Mouse (Mus musculus): Measurements from ENCODE around the gene Ank. TPM values are rescaled to one million over a fixed set of nuclear protein-coding genes. Genes with fewer than 3 reads are reported as not detected.

Ank gene
- total and polyA plus RNA-seq, 2 experiments from 2014 or later, result 22.8 to 31.5 TPM

DNA sequence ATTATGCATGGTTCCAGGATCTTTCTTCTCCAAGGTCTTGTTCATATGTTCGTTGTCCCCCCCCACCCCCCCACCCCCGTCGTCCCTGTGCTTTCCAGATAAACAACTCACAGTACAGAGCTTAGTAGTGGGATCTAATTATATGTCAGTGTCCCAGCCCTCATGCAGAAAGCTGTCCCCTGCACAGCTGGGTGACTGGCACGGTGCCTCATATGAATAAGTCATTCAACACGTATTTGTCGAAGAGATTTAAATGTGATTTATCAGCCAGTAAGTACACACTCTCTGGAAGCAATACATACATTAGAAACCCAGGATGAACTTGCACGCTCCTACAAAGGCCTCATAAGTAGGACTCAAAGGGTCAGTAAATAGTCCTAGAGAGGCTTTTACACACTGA lies 83.4 kb downstream of the Ank start:
- no peak for TF ChIP-seq CTCF (IDR thresholded peaks at IDR 0.05; ENCODE audit: low read depth)
- no peak overlapping the region for H3K4me2 ChIP-seq (ENCODE audit: low read depth)
- WGBS, result 32% methylated on average over 7 of the region's 7 CpGs
- DNase-seq (no peak), ATAC-seq (peak; percentile 56)
- no peak overlapping the region for H3K27ac ChIP-seq (ENCODE audit: low read depth, low read length)
- H3K4me1 ChIP-seq (ENCODE audit: insufficient read depth), result peaks cover 4% of the 10 kb centered on the region; the same call in 1 of the 2 replicates
- no peaks in the 10 kb centered on the region for H3K9me3 ChIP-seq (ENCODE audit: low read length)
- H3K9ac ChIP-seq, result no peak overlapping the region
- H3K27me3 ChIP-seq (ENCODE audit: insufficient read depth, low read length), result no peaks in the 10 kb centered on the region
- peaks cover 4% of the 10 kb centered on the region; the same call in 1 of the 2 replicates for H3K36me3 ChIP-seq (ENCODE audit: insufficient read depth)
- no peak overlapping the region for H3K4me3 ChIP-seq (ENCODE audit: low read depth, low read length)

DNA sequence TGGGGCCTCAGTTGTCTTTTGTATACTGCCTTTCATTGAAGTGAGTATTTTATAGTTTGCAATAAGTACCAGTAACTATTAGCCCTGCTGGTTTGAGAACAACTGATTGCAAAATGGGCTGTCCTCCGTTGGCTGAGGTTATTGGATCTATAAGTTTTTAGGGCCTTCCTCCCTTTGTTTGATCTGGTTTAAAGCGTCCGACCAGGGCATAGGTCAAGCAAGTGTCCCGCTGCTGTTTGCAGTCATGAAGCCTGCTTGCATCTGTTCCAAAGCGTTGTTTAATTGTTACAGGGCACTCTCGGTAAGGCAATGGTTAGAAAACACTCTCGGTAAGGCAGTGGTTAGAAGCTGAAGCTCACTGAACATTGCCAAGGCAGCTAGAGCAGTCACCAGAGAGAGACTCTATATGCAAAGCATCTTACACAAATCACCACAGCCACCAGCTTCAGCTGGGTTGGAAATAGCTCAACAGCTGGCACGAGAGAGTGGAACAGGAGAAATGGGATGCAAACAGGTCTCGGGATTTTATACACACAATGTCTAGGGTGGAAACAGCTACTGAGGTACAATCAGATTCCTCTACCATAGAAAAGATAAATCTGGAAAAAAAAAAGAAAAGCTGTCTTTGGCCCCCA lies 84.0 kb downstream of the Ank start:
- Histone ChIP-seq H3K4me2 (ENCODE audit: low read depth) (no peak overlapping the region), H3K36me3 (ENCODE audit: insufficient read depth) (0 out of 2 replicates have a peak, but pooled peaks cover 4% of the 10 kb centered on the region), H3K4me3 (ENCODE audit: low read depth, low read length) (no peak overlapping the region), H3K4me1 (ENCODE audit: insufficient read depth) (peaks cover 4% of the 10 kb centered on the region; the same call in 1 of the 2 replicates), H3K9me3 (ENCODE audit: low read length) (no peaks in the 10 kb centered on the region), H3K27me3 (ENCODE audit: insufficient read depth, low read length) (no peaks in the 10 kb centered on the region), H3K27ac (ENCODE audit: low read depth, low read length) (no peak overlapping the region), H3K9ac (no peak overlapping the region)
- DNase-seq, result no peak
- no peak for ATAC-seq
- 70% methylated on average over 9 of the region's 9 CpGs for WGBS
- no peak for TF ChIP-seq CTCF (IDR thresholded peaks at IDR 0.05; ENCODE audit: low read depth)

DNA sequence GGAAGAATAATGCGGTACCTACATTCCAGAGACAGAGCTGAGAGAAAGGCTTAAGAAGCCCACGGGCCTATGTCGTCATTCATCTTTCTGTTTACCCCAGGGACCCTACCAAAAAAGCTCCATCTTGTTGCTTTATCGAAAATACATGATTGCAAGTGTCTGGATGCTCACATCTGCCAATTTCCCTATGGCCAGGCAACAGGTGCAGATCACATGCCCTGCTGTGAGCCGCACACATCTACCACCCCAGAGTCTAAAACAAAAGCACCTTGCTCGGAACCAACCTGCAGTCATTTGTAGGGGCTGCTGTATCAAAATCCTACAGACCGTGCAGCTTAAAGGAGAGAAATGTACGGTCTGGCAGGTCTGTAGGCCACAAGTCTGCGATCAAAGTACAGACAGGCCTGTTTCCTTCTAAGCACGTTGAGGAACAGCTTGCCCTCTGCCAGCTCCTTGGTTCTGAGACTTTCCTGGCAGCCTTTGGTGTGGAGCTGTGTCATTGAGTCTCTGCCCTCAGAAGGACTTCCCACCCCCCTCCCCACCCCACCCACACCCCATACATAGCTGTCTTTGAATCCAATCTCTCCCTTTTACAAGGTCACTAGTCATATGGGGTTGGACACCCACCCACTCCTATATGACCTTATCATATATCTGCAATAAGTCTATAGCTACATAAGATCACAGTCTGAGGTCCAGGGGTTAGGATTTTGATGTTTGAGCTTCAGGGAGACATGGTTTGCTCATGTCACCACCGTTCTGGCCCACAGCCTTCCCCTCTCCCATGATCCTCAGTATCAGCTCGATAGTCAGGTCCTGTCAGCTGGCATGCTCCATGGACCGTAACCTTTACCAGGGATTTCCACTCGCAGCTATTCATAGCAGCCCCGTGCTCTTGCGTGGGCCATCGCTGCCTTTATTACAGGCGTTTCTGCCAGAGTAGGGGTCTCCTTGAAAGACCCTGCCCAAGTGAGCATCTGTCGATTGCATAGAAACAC lies 84.9 kb downstream of the Ank start:
- no peak for ATAC-seq
- TF ChIP-seq CTCF (IDR thresholded peaks at IDR 0.05; ENCODE audit: low read depth), result no peak
- H3K9me3 ChIP-seq (ENCODE audit: low read length), result no peaks in the 10 kb centered on the region
- H3K4me1 ChIP-seq (ENCODE audit: insufficient read depth), result peaks cover 4% of the 10 kb centered on the region; the same call in 1 of the 2 replicates
- H3K9ac ChIP-seq, result no peak overlapping the region
- H3K27ac ChIP-seq (ENCODE audit: low read depth, low read length), result no peak overlapping the region
- no peak overlapping the region for H3K4me2 ChIP-seq (ENCODE audit: low read depth)
- no peak overlapping the region for H3K4me3 ChIP-seq (ENCODE audit: low read depth, low read length)
- peaks cover 5% of the 10 kb centered on the region; the same call in 1 of the 2 replicates for H3K36me3 ChIP-seq (ENCODE audit: insufficient read depth)
- H3K27me3 ChIP-seq (ENCODE audit: insufficient read depth, low read length), result no peaks in the 10 kb centered on the region
- 87% methylated on average over 19 of the region's 19 CpGs for WGBS
- no peak for DNase-seq

DNA sequence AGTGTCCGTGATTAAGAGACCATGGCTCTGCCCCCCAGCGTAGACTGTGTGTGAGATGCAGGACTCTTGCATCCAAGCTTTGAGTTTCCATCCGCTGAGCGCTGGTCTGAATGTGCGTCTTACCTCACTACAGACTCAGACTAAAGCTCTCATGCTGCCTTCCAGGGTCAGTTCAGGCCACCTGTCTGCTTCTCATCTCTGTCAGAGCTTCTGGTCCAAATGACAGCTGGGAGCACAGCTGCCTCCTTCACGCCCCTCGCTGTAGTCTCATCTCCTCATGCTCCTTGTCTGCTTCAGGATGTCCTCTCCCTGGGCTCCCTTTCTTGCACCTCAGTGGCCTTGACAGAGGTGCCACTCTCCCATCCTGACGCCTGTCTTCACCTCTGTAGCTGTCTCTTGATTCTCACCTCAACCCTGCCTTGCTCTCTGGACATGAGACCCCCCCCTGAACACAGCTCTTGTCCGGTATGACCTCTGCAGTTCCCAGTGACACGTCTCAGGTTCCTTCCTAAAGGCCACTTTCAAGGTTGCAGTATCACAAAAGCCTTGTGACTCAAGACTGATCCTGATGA lies 85.7 kb downstream of the Ank start:
- peaks cover 12% of the 10 kb centered on the region for H3K36me3 ChIP-seq (ENCODE audit: insufficient read depth)
- peaks cover 4% of the 10 kb centered on the region; the same call in 1 of the 2 replicates for H3K4me1 ChIP-seq (ENCODE audit: insufficient read depth)
- ATAC-seq (no peak), DNase-seq (no peak)
- no peak overlapping the region for H3K4me2 ChIP-seq (ENCODE audit: low read depth)
- H3K9ac ChIP-seq, result no peak overlapping the region
- H3K9me3 ChIP-seq (ENCODE audit: low read length), result no peaks in the 10 kb centered on the region
- no peak overlapping the region for H3K4me3 ChIP-seq (ENCODE audit: low read depth, low read length)
- no peak overlapping the region for H3K27ac ChIP-seq (ENCODE audit: low read depth, low read length)
- WGBS, result 91% methylated on average over 10 of the region's 10 CpGs
- H3K27me3 ChIP-seq (ENCODE audit: insufficient read depth, low read length), result no peaks in the 10 kb centered on the region
- no peak for TF ChIP-seq CTCF (IDR thresholded peaks at IDR 0.05; ENCODE audit: low read depth)

DNA sequence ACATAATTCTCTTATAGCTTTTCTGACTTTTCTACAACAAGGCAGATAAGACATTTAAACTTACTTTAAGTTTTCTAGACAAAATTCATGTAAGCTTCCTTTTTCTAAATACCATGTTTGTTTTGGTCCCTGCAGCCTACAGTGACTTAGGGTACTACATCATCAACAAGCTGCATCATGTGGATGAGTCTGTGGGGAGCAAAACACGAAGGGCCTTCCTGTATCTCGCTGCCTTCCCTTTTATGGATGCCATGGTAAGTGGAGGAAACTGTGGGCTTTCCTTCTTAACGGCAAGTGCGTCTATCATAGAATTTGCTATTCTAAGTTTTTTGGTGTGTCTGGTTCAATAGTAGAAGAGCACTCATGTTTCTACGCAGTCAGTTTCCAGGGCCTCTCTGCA lies 87.1 kb downstream of the Ank start:
- Histone ChIP-seq H3K4me3 (ENCODE audit: low read depth, low read length) (no peak overlapping the region), H3K9ac (no peak overlapping the region), H3K9me3 (ENCODE audit: low read length) (no peaks in the 10 kb centered on the region), H3K4me2 (ENCODE audit: low read depth) (no peak overlapping the region), H3K36me3 (ENCODE audit: insufficient read depth) (peaks cover 16% of the 10 kb centered on the region), H3K27me3 (ENCODE audit: insufficient read depth, low read length) (no peaks in the 10 kb centered on the region), H3K4me1 (ENCODE audit: insufficient read depth) (peaks cover 4% of the 10 kb centered on the region; the same call in 1 of the 2 replicates), H3K27ac (ENCODE audit: low read depth, low read length) (no peak overlapping the region)
- ATAC-seq (no peak), DNase-seq (no peak)
- TF ChIP-seq CTCF (IDR thresholded peaks at IDR 0.05; ENCODE audit: low read depth), result no peak
- 90% methylated on average over 5 of the region's 5 CpGs for WGBS

DNA sequence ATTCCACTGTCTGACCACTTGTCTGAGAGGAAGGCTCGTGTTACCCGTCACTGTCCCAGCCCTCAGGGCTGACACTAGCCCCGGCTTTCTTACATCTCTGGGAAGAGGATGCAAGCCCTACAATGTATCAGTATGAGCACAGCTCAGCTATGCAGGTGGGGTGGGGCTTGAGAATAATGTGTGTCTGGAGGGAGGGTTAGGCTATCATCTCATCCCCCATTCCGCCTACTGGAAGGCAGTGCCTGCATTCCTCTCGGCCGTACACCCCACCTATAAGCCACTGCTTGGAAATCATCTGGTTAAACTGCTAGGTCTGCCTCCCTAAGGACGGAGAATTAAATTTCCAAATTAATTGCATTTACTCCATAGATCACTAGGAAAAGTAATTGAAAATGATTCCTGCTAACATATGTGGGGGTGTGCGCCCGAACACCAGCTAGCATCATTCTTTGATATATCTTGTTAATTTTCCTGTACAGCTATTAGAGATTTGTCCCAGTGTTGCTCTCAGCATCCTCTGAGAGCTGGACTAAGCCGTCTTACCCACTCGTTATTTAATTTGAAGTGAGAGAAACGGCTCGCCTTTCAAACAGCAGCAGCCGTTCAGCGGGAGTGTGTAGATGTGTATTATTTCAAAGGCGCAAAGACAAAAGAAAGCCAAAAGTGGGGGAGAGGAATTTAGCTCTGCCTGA lies 92.1 kb downstream of the Ank start:
- no peak for DNase-seq
- Histone ChIP-seq H3K9ac (no peak overlapping the region), H3K4me1 (ENCODE audit: insufficient read depth) (no peaks in the 10 kb centered on the region), H3K27me3 (ENCODE audit: insufficient read depth, low read length) (no peaks in the 10 kb centered on the region), H3K9me3 (ENCODE audit: low read length) (no peaks in the 10 kb centered on the region), H3K4me3 (ENCODE audit: low read depth, low read length) (no peak overlapping the region), H3K36me3 (ENCODE audit: insufficient read depth) (peaks cover 16% of the 10 kb centered on the region), H3K4me2 (ENCODE audit: low read depth) (peak overlapping the region; percentile 21; the same call in 1 of the 2 replicates), H3K27ac (ENCODE audit: low read depth, low read length) (peak overlapping the region; percentile 67; the same call in 1 of the 2 replicates)
- ATAC-seq, result peak; percentile 54
- WGBS, result 34% methylated on average over 16 of the region's 16 CpGs
- no peak for TF ChIP-seq CTCF (IDR thresholded peaks at IDR 0.05; ENCODE audit: low read depth)

All from forebrain, postnatal 0 days (tissue).